Mouse (Mus musculus) thymus, postnatal 0 days (tissue): ENCODE data around the gene Rad51c. TPM values are rescaled to one million over a fixed set of nuclear protein-coding genes. Genes with fewer than 3 reads are reported as not detected.
"Not testable (repeated sequence)": the region's sequence is repeated elsewhere in the genome, so short reads cannot be mapped to it uniquely, and the experiment has no call there.

ENCODE experiments used
- DNase-seq: peaks from one replicate; pipeline ENCODE4 v3.0.0-alpha.2; 2015; ENCODE audit warnings: low spot score
- polyA plus RNA-seq: library from polyadenylated mRNA; unstranded; fragments of >200 nt; fragmentation: Nextera tagmentation; extraction: Ambion mirVana; gene quantifications from 2 replicates; pipeline ENCODE4 v1.2.1, GENCODE M21; 2015

Gene Rad51c
- polyA plus RNA-seq, 1 experiment from 2014 or later: 6.9 TPM

DNA sequence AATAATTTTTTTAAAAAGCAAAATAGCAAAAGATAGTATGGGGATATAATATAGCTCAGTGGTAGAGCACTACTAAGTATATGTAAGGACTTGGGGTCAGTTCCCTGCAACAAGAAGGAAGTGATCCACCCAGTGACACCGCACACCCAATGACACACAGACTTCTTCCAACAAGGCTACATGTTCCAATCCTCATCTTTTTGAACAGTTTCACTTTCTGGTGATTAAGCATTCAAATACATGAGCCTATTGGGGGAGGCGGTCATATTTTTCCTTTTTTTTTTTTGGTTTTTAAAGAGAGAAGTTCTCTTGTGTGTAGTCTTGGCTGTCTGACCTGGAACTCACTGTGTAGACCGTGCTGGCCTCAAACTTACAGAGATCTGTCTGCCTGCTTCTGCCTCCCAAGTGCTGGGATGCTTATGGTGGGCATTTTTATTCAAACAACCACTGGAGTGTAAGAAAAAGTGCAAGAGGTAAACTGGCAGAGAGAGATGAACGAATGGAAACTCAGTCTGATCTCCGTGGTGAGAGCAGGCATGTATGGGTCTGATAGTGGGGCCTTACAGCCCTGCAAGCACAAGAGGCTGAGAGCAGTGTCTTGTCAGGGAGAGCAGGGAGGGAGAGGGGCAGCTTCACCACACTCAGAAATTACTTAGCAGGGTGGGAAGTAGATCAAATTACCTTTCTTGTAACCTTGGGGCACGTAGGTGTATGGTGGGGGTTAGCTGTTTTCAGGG is 28.3 kb upstream of the Rad51c start:
- no peak for DNase-seq

DNA sequence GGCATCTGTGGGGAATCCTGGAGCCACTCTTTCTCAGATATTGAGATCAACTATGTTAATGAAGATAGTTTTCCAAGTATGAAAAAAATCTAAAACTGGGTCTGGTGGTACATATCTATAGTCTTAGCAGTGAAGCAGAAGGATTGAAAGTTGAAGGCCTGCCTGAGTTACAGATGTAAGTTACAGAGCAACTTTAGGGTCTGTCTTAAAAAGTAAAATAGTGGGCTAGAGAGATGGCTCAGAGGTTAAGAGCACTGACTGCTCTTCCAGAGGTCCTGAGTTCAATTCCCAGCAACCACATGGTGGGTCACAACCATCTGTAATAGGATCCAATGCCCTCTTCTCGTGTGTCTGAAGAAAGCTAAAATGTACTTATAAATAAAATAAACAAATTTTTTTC is 27.7 kb upstream of the Rad51c start:
- DNase-seq: no peak

DNA sequence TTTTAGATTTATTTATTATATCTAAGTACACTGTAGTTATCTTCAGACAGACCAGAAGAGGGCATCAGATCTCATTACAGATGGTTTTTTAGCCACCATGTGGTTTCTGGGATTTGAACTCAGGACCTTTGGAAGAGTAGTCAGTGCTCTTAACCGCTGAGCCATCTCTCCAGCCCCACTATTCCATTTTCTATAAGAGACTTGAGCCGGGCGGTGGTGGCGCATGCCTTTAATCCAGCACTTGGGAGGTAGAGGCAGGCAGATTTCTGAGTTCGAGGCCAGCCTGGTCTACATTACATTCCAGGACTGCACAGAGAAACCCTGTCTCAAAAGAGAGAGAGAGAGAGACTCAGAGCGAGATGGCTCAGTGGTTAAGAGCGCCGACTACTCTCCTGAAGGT is 27.1 kb upstream of the Rad51c start:
- not testable (repeated sequence) for DNase-seq

GRCm38 (mm10) chr11:87430374-87430773 is 25.6 kb upstream of the Rad51c start:
- no peak for DNase-seq

DNA sequence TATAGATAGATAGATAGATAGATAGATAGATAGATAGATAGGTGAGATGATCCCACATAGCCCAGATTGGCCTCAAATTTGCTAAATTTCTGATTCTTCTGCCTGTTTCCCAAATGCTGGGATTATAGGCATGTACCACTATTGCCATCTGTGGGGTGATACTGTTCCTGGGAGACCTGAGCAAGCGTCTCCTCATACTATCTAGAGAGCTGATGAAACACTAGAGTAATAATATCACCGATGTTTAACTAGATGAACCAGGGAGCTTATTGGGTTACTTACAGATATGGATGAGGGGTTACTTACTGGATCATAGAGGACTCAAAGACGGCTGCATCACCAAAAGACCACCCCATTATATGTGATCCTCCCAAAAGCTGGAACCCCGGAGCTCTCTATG is 24.6 kb upstream of the Rad51c start:
- DNase-seq: no peak

GRCm38 (mm10) chr11:87428051-87428673 is 23.4 kb upstream of the Rad51c start:
- no peak for DNase-seq

DNA sequence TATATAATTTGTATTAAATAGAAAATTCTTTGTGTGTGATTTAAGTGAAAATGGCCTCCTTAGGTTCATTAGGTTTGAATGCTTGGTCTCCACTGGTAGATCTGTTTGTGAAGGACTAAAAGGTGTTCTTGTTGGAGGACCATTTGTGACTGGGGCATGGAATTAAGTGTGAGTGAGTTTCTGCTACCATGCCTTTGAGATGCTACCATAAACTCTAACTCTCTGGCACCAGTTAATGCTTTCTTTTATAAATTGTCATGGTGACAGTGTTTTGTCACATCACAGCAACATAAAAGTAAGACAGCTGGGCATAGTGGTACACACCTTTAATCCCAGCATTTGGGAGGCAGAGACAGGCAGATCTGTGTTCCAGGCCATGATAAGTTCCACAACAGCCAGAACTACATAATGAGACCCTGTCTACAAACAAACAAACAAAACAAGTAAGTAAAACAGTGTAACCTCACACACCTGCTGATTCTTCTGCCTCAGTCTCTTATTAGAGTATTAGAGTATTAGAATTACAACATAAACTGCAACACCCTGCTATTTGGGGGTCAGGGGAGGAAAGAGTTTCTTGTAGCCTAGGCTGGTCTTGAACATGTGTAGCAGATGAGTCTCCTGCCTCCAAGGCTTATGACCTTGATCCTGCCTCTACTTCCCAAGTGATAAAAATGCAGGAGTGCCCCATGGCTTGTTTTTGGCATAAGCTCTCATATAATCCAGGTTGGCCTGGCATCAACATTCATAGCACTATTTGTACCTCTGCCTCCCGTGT is 22.7 kb upstream of the Rad51c start:
- DNase-seq: peak; percentile 15

DNA sequence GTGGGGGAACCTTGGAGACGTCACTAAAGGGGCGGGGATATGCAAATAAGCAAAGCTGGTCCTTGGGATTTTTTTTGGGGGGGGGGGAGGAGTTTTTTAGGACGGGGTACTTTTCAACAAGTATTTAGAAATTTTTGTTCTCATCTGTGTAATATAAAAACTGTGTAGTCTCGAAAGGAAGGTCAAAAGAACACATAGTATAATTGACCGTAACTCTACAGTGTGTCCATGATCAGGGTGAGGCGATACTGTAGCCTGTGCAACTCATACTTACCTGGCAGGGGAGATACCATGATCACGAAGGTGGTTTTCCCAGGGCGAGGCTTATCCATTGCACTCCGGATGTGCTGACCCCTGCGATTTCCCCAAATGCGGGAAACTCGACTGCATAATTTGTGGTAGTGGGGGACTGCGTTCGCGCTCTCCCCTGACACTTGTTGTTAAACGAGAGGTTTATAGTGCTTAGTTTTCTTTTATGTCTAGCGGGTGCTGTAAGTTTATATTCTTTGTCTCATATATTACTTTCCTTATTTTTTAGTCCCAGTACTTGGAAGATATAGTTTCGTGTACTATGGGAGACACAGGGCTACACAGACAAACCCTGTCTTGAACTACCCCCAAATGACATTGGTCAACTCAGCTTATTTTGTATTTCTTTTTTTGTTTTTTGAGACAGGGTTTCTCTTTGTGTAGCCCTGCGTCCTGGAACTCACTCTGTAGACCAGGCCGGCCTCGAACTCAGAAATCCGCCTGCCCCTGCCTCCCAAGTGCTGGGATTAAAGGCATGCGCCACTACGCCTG is 21.9 kb upstream of the Rad51c start:
- DNase-seq: peak; percentile 92

- no peak for DNase-seq
Observed at GRCm38 (mm10) chr11:87426121-87426449, 21.3 kb upstream of the Rad51c start.

- DNase-seq: peak; percentile 40
Observed at GRCm38 (mm10) chr11:87423551-87424325, 19.0 kb upstream of the Rad51c start.

DNA sequence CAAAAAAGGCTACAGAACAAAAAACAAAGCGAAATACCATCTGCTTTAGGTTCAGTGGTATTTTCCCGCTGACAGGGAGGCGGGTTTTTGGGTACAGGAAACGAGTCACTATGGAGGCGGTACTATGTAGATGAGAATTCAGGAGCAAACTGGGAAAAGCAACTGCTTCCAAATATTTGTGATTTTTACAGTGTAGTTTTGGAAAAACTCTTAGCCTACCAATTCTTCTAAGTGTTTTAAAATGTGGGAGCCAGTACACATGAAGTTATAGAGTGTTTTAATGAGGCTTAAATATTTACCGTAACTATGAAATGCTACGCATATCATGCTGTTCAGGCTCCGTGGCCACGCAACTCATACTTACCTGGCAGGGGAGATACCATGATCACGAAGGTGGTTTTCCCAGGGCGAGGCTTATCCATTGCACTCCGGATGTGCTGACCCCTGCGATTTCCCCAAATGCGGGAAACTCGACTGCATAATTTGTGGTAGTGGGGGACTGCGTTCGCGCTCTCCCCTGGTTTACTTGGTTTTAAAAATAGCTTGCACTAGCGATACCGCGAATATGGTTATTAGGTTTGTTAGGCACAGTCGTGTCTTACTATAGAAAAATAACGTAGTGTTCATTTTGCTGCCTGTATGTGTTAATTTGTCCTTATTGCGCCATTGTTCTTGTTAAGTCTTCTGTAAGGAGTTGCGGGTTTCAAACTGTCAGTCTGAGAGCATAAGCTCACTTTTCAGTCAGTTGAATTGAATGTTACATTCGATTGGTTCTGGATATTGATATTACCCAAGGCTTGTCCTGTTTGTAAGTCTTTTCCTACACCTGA is 18.0 kb upstream of the Rad51c start:
- peak; percentile 93 for DNase-seq

GRCm38 (mm10) chr11:87421760-87422201 is 17.0 kb upstream of the Rad51c start:
- DNase-seq: no peak

DNA sequence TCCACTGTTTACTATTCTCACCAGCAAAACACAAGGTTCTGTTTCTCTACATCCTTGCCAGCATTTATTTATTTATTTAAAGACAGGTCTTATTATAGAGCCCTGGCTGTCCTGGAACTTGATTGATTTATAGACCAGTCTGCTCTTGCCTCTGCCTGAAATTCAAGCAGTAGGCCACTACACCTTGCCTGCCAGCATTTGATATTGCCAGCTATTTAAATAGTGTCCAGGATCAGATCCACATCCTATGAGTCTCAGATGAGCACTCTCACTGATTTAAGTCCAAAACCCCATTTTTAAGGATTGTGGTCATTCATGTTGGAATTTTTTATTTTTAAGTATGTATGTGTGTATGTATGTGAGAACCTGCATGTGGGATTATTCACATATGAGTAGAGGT is 16.1 kb upstream of the Rad51c start:
- no peak for DNase-seq

GRCm38 (mm10) chr11:87416120-87416519 is 11.4 kb upstream of the Rad51c start:
- DNase-seq: no peak

DNA sequence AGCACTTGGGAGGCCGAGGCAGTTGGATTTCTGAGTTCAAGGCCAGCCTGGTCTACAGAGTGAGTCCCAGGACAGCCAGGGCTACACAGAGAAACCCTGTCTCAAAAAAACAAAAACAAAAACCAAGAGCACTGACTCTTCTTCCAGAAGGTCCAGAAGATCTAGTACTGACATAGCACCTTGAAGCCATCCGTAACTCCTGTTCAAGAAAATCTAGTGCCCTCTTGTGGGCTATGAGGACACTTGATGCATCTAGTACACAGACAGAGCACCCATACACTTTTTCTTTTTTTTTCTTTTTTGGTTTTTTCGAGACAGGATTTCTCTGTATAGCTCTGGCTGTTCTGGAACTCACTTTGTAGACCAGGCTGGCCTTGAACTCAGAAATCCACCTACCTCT is 8.7 kb upstream of the Rad51c start:
- peak; percentile 53 for DNase-seq

- peak; percentile 98 for DNase-seq
Observed at GRCm38 (mm10) chr11:87404111-87404853, 472 bp downstream of the Rad51c start.

GRCm38 (mm10) chr11:87398402-87398801 is 6.4 kb downstream of the Rad51c start:
- no peak for DNase-seq

DNA sequence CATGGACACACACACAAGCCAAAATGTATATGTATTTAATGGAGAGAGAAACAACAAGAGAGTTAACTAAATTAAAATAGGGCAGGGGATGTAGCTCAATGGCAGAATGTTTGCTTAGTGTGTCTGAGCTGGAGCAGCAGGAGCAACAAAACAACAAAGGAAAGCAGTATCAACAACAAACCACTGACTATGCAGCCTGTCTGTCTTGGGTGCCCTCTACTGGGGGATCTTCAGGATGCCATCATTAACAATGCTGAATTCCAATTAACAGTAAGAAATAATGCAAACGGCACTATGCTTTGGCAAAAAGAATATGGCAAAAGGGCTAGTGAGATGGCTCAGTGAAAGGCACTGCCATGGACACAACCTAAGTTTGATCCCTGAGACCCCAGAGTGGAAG is 10.9 kb downstream of the Rad51c start:
- DNase-seq: peak; percentile 31

- no peak for DNase-seq
Observed at GRCm38 (mm10) chr11:87385676-87386075, 19.1 kb downstream of the Rad51c start.
